Mouse (Mus musculus): ENCODE measurements around the gene Cabp2. TPM values are rescaled to one million over a fixed set of nuclear protein-coding genes. Genes with fewer than 3 reads are reported as not detected.

Cabp2 gene
- total and polyA plus RNA-seq, 2 experiments from 2014 or later, result not detected

- H3K36me3 ChIP-seq (ENCODE audit: insufficient read depth, low read length), result peaks cover 14% of the 10 kb centered on the region
- DNase-seq (ENCODE audit: low spot score), result peak; percentile 99
- peak; percentile 96 for ATAC-seq
- H3K4me3 ChIP-seq (ENCODE audit: low read length), result peak within 1 kb of the TSS; percentile 84
- no peaks in the 10 kb centered on the region for H3K9me3 ChIP-seq (ENCODE audit: low read length)
- peak within 1 kb of the TSS; percentile 86 for H3K27ac ChIP-seq
- TF ChIP-seq CTCF (IDR thresholded peaks at IDR 0.05; ENCODE audit: low read depth), result peak; percentile 72
- H3K4me2 ChIP-seq (ENCODE audit: low read depth, low read length), result peak within 1 kb of the TSS; percentile 70
- H3K27me3 ChIP-seq (ENCODE audit: insufficient read depth, low read length), result no peaks in the 10 kb centered on the region
- 2% methylated on average over 59 of the region's 64 CpGs for WGBS
- peaks cover 7% of the 10 kb centered on the region; the same call in 1 of the 2 replicates for H3K4me1 ChIP-seq (ENCODE audit: insufficient read depth, low read length)
- peak within 1 kb of the TSS; percentile 92 for H3K9ac ChIP-seq (replicated peaks; ENCODE audit: low read length)
These were observed 44.6 kb downstream of the Cabp2 start, which contains the start of gene Aip for GRCm38 (mm10) chr19:4125741-4126696. Gene Aip, minus strand, starts transcription at chr19:4125858.

- no peak for DNase-seq (ENCODE audit: low spot score)
- H3K27me3 ChIP-seq (ENCODE audit: insufficient read depth, low read length), result no peaks in the 10 kb centered on the region
- peak overlapping the region; percentile 86; the same call in 1 of the 2 replicates for H3K27ac ChIP-seq
- H3K36me3 ChIP-seq (ENCODE audit: insufficient read depth, low read length), result peaks cover 23% of the 10 kb centered on the region
- H3K9me3 ChIP-seq (ENCODE audit: low read length), result no peaks in the 10 kb centered on the region
- WGBS, result 56% methylated on average over 7 of the region's 7 CpGs
- peak overlapping the region; percentile 92 for H3K9ac ChIP-seq (replicated peaks; ENCODE audit: low read length)
- H3K4me1 ChIP-seq (ENCODE audit: insufficient read depth, low read length), result peaks cover 7% of the 10 kb centered on the region; the same call in 1 of the 2 replicates
- ATAC-seq, result no peak
- peak overlapping the region; percentile 70 for H3K4me2 ChIP-seq (ENCODE audit: low read depth, low read length)
- no peak for TF ChIP-seq CTCF (IDR thresholded peaks at IDR 0.05; ENCODE audit: low read depth)
- H3K4me3 ChIP-seq (ENCODE audit: low read length), result peak overlapping the region; percentile 84
These were observed 45.5 kb downstream of the Cabp2 start for GRCm38 (mm10) chr19:4126759-4127495.

GRCm38 (mm10) chr19:4129462-4129861 is 48.1 kb downstream of the Cabp2 start:
- peaks cover 7% of the 10 kb centered on the region; the same call in 1 of the 2 replicates for H3K4me1 ChIP-seq (ENCODE audit: insufficient read depth, low read length)
- no peak overlapping the region for H3K4me2 ChIP-seq (ENCODE audit: low read depth, low read length)
- no peaks in the 10 kb centered on the region for H3K27me3 ChIP-seq (ENCODE audit: insufficient read depth, low read length)
- no peak overlapping the region for H3K27ac ChIP-seq
- H3K4me3 ChIP-seq (ENCODE audit: low read length), result no peak overlapping the region
- no peak overlapping the region for H3K9ac ChIP-seq (replicated peaks; ENCODE audit: low read length)
- H3K36me3 ChIP-seq (ENCODE audit: insufficient read depth, low read length), result peaks cover 34% of the 10 kb centered on the region
- ATAC-seq (no peak), DNase-seq (ENCODE audit: low spot score) (no peak)
- 90% methylated on average over 7 of the region's 7 CpGs for WGBS
- H3K9me3 ChIP-seq (ENCODE audit: low read length), result no peaks in the 10 kb centered on the region
- TF ChIP-seq CTCF (IDR thresholded peaks at IDR 0.05; ENCODE audit: low read depth), result no peak

- Histone ChIP-seq H3K9ac (replicated peaks; ENCODE audit: low read length) (no peak overlapping the region), H3K36me3 (ENCODE audit: insufficient read depth, low read length) (peaks cover 34% of the 10 kb centered on the region)
- WGBS, result 86% methylated on average over 4 of the region's 4 CpGs
These were observed 48.7 kb downstream of the Cabp2 start for GRCm38 (mm10) chr19:4130106-4130505.

GRCm38 (mm10) chr19:4131075-4131474 is 49.7 kb downstream of the Cabp2 start:
- no peak overlapping the region for H3K27ac ChIP-seq
- no peak overlapping the region for H3K9ac ChIP-seq (replicated peaks; ENCODE audit: low read length)
- peaks cover 34% of the 10 kb centered on the region for H3K36me3 ChIP-seq (ENCODE audit: insufficient read depth, low read length)
- H3K4me2 ChIP-seq (ENCODE audit: low read depth, low read length), result no peak overlapping the region
- ATAC-seq, result no peak
- H3K27me3 ChIP-seq (ENCODE audit: insufficient read depth, low read length), result no peaks in the 10 kb centered on the region
- 89% methylated on average over 5 of the region's 5 CpGs for WGBS
- no peak overlapping the region for H3K4me3 ChIP-seq (ENCODE audit: low read length)
- H3K9me3 ChIP-seq (ENCODE audit: low read length), result no peaks in the 10 kb centered on the region
- DNase-seq (ENCODE audit: low spot score), result no peak
- peaks cover 7% of the 10 kb centered on the region; the same call in 1 of the 2 replicates for H3K4me1 ChIP-seq (ENCODE audit: insufficient read depth, low read length)
- no peak for TF ChIP-seq CTCF (IDR thresholded peaks at IDR 0.05; ENCODE audit: low read depth)

More at GRCm38 (mm10) chr19:4130106-4130505, 48.7 kb downstream of the Cabp2 start:
- Histone ChIP-seq H3K4me2 (ENCODE audit: low read depth, low read length) (no peak overlapping the region), H3K9me3 (ENCODE audit: low read length) (no peaks in the 10 kb centered on the region), H3K27ac (no peak overlapping the region), H3K4me1 (ENCODE audit: insufficient read depth, low read length) (peaks cover 7% of the 10 kb centered on the region; the same call in 1 of the 2 replicates), H3K27me3 (ENCODE audit: insufficient read depth, low read length) (no peaks in the 10 kb centered on the region), H3K4me3 (ENCODE audit: low read length) (no peak overlapping the region)
- no peak for DNase-seq (ENCODE audit: low spot score)
- no peak for ATAC-seq
- TF ChIP-seq CTCF (IDR thresholded peaks at IDR 0.05; ENCODE audit: low read depth), result no peak

GRCm38 (mm10) chr19:4131768-4132167 is 50.4 kb downstream of the Cabp2 start:
- ATAC-seq, result no peak
- no peak overlapping the region for H3K27ac ChIP-seq
- H3K27me3 ChIP-seq (ENCODE audit: insufficient read depth, low read length), result no peaks in the 10 kb centered on the region
- WGBS, result 82% methylated on average over 2 of the region's 2 CpGs
- peaks cover 34% of the 10 kb centered on the region for H3K36me3 ChIP-seq (ENCODE audit: insufficient read depth, low read length)
- no peak overlapping the region for H3K9ac ChIP-seq (replicated peaks; ENCODE audit: low read length)
- no peak overlapping the region for H3K4me2 ChIP-seq (ENCODE audit: low read depth, low read length)
- TF ChIP-seq CTCF (IDR thresholded peaks at IDR 0.05; ENCODE audit: low read depth), result no peak; the same call in 1 of the 2 replicates
- no peak for DNase-seq (ENCODE audit: low spot score)
- no peak overlapping the region for H3K4me3 ChIP-seq (ENCODE audit: low read length)
- no peaks in the 10 kb centered on the region for H3K9me3 ChIP-seq (ENCODE audit: low read length)
- H3K4me1 ChIP-seq (ENCODE audit: insufficient read depth, low read length), result peaks cover 4% of the 10 kb centered on the region; the same call in 1 of the 2 replicates
